Mouse (Mus musculus) MEL (cell line): ENCODE measurements around the gene Rnf114.

Source experiments
- CTCF ChIP-seq, 3 experiments: IDR thresholded peaks in 2 of 3; conservative IDR thresholded peaks in 1 of 3; 2 replicates each; pipeline ENCODE4 v1.5.1; 2011 to 2012; ENCODE audit warnings: low read length in 3 of 3, low read depth in 2 of 3, mild to moderate bottlenecking in 2 of 3, improper control_type of control experiment in 1 of 3, inconsistent platforms in 1 of 3, mixed read lengths in 1 of 3, moderate library complexity in 1 of 3; ENCODE audit not compliant: control insufficient read depth in 1 of 3, insufficient read depth in 1 of 3, poor library complexity in 1 of 3, severe bottlenecking in 1 of 3
- ELF1 ChIP-seq: IDR thresholded peaks from 2 replicates; pipeline ENCODE4 v1.6.1; 2014; ENCODE audit warnings: low read depth, mild to moderate bottlenecking, inconsistent platforms, low read length, improper control_type of control experiment, moderate library complexity
- EP300 ChIP-seq, 2 experiments: IDR thresholded peaks; 2 replicates each; pipeline ENCODE4 v1.6.1; 2011; ENCODE audit warnings: improper control_type of control experiment in 2 of 2, low read length in 2 of 2, low read depth in 1 of 2, mild to moderate bottlenecking in 1 of 2
- ETS1 ChIP-seq: IDR thresholded peaks from 2 replicates; pipeline ENCODE4 v1.6.1; 2012; ENCODE audit warnings: low read depth, mild to moderate bottlenecking, inconsistent platforms, low read length, improper control_type of control experiment, moderate library complexity
- GABPA ChIP-seq: IDR thresholded peaks from 2 replicates; pipeline ENCODE4 v1.6.1; 2012; ENCODE audit warnings: low read depth, mild to moderate bottlenecking, inconsistent platforms, low read length, improper control_type of control experiment, moderate library complexity
- MAX ChIP-seq: IDR thresholded peaks from 2 replicates; pipeline ENCODE4 v1.6.1; 2011; ENCODE audit warnings: low read length, improper control_type of control experiment
- POLR2A ChIP-seq, 2 experiments: IDR thresholded peaks; 2 replicates each; pipeline ENCODE4 v1.6.1; 2011 to 2012; ENCODE audit warnings: low read length in 2 of 2, mild to moderate bottlenecking in 2 of 2, control low read depth in 1 of 2, improper control_type of control experiment in 1 of 2, low read depth in 1 of 2, moderate library complexity in 1 of 2; ENCODE audit not compliant: control insufficient read depth in 1 of 2, insufficient read depth in 1 of 2, poor library complexity in 1 of 2
- POLR2AphosphoS2 ChIP-seq: IDR thresholded peaks from 2 replicates; pipeline ENCODE4 v1.6.1; 2011; ENCODE audit warnings: low read length, improper control_type of control experiment
- POLR2AphosphoS5 ChIP-seq: IDR thresholded peaks from 2 replicates; pipeline ENCODE4 v1.6.1; 2012; ENCODE audit warnings: low read depth, borderline replicate concordance, mild to moderate bottlenecking, inconsistent platforms, low read length, moderate library complexity, mixed read lengths
- RCOR1 ChIP-seq: IDR thresholded peaks from 2 replicates; pipeline ENCODE4 v1.6.1; 2012; ENCODE audit warnings: low read depth, mild to moderate bottlenecking, inconsistent platforms, low read length, improper control_type of control experiment
- SMC3 ChIP-seq: IDR thresholded peaks from 2 replicates; pipeline ENCODE4 v1.6.1; 2011; ENCODE audit warnings: low read depth, low read length, improper control_type of control experiment
- ZKSCAN1 ChIP-seq: IDR thresholded peaks from 2 replicates; pipeline ENCODE4 v1.6.1; 2012; ENCODE audit warnings: low read depth, mild to moderate bottlenecking, inconsistent platforms, low read length, improper control_type of control experiment, moderate library complexity

DNA sequence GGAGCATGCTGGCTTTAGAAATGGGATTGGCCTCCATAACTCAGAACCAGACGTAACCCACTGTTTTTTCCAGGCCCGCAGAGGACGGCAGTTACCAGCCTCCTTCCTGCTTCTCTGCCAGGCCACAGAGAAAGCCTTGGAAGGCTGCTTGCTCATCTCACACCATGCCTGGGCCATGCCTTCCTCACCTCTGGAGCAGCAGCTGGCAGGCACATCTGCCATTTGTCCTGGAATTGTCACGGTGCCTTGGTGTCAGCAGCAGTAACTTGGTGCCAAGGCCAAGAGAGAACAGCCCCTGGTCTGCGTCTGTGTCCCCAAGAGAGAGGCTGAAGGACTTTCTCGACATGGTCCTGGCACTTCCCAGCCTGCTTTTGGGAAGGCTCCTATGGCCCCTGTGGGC lies 18.2 kb upstream of the Rnf114 start:
- TF ChIP-seq POLR2AphosphoS2 (no peak; the same call in 1 of the 2 replicates), CTCF (IDR thresholded peaks at IDR 0.05 in 2 of 3, conservative IDR thresholded peaks at IDR 0.05 in 1 of 3; ENCODE audit: control insufficient read depth in 1 of 3, insufficient read depth in 1 of 3, low read depth in 2 of 3, low read length in 3 of 3, poor library complexity in 1 of 3, severe bottlenecking in 1 of 3) (no peak), POLR2A (IDR thresholded peaks at IDR 0.05; ENCODE audit: control insufficient read depth in 1 of 2, insufficient read depth in 1 of 2, low read depth in 1 of 2, low read length in 2 of 2, poor library complexity in 1 of 2) (no peak), EP300 (IDR thresholded peaks at IDR 0.05; ENCODE audit: low read depth in 1 of 2, low read length in 2 of 2) (no peak), MAX (no peak), ZKSCAN1 (no peak), POLR2AphosphoS5 (no peak), GABPA (no peak), ETS1 (no peak), ELF1 (no peak), SMC3 (no peak), RCOR1 (no peak)
